Mouse (Mus musculus) bone marrow macrophage, adult 2 months (primary cell): ENCODE measurements around the gene Fads1.

Experiments used
- CTCF ChIP-seq: IDR thresholded peaks from 2 replicates; pipeline ENCODE4 v1.5.1; 2012; ENCODE audit warnings: low read depth, mild to moderate bottlenecking, low read length, moderate library complexity
- POLR2A ChIP-seq: IDR thresholded peaks from 2 replicates; pipeline ENCODE4 v1.6.1; 2012; ENCODE audit warnings: mild to moderate bottlenecking, low read depth, low read length, borderline replicate concordance

DNA sequence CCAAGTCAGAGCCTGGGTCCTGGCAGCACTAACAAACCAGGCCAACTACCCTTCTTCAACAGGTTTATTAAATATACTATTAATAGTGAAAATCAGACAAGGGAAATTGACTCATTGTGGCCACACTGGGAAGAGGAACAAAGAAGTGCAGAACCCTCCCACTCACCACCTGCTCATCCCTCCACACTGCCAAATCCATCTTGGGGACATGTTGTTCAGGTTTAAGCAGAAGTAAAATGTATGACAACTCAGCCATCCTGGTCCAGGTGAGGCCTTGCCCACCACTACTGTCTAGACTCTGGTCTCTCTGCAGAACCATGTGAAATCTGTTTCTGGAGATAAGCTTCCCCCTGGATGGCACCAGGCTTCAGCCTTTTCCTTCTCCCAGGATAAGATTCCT is 10.8 kb upstream of the Fads1 start:
- TF ChIP-seq CTCF (no peak), POLR2A (no peak)
